Mouse (Mus musculus) heart, adult 2 months (tissue): ENCODE measurements at regions not wholly inside any gene's neighbourhood (a gene's known extent, or its start where the extent isn't known, plus 50 kb on each side); places are given as distances from the start of the nearest gene placed in this dataset.

Source experiments
- CTCF ChIP-seq: fragments of 200-600 bp; IDR thresholded peaks from 2 replicates; pipeline ENCODE4 v1.8.1; 2022; ENCODE audit warnings: antibody characterized with exemption, mild to moderate bottlenecking, moderate library complexity
- EP300 ChIP-seq: fragments of 200-500 bp; IDR thresholded peaks from 2 replicates; pipeline ENCODE4 v1.6.1; 2011; ENCODE audit warnings: low read depth, low read length, control low read depth; ENCODE audit not compliant: insufficient read depth
- POLR2A ChIP-seq: fragments of 200-500 bp; IDR thresholded peaks from 2 replicates; pipeline ENCODE4 v1.6.1; 2011; ENCODE audit warnings: mild to moderate bottlenecking, low read depth, low read length, control low read depth; ENCODE audit not compliant: insufficient read depth

DNA sequence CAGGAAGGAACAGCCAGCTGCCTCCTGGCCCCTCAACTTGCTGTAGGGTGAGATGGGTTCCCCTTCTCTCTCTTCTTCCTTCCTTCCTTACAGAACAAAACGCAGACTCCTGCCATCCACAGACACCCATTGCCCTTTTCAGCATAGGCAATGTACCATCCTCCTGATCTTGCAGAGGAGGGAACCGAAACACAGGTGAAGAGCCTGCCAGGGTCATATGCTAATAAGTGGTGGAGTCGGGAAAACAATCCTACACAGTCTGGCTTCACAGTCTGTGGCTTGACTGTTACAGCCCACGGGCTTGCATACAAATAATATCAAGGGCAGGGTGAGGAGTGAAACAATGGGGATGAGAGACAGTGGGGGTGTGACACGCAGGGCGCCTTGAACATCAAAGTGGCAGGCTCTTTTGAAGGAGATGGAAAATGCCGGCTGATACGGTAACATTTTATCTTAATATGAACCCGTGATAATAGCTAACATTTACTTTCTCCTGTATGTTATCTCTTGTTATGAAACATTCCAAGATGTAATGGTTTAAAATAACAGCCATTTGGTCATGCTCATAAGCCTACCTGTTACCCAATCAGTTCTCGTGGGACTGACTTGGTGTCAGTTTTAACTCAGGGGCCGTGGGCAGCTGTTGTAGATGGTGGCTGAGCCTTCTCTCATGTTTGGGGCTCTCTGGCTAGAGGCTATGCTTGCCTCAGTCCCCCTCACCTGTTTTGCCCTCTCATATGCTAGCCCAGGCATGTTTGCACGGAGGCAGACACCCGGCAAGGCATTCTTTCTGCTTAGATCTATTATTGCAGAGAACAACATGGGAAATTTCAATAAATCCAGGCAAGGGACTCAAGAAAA is 169.4 kb upstream of the Runx1 start:
- TF ChIP-seq CTCF: no peak
- no peak for TF ChIP-seq POLR2A
- TF ChIP-seq EP300: no peak
